Mouse (Mus musculus) hindbrain, embryonic 12.5 days (tissue): ENCODE data around the gene Fxyd5. TPM values are rescaled to one million over a fixed set of nuclear protein-coding genes. Genes with fewer than 3 reads are reported as not detected.
A peak's percentile ranks its signal among the peaks of the same experiment; 100 is the strongest.

Experiments
- ATAC-seq: fragments of 200-750 bp; cut with Nextera tagmentation; 2 replicates; pipeline ENCODE4 v1.8.0; 2017; ENCODE audit warnings: moderate TSS enrichment; ENCODE audit not compliant: low FRiP score
- H3K27ac ChIP-seq: fragments of 300-500 bp; sonication (generic); 2 replicates; pipeline ENCODE4 v1.5.1; 2016; ENCODE audit warnings: mild to moderate bottlenecking
- H3K27me3 ChIP-seq: fragments of 300-500 bp; sonication (generic); 2 replicates; pipeline ENCODE4 v1.6.1; 2016; ENCODE audit warnings: mild to moderate bottlenecking
- H3K36me3 ChIP-seq: fragments of 300-500 bp; sonication (generic); 2 replicates; pipeline ENCODE4 v1.6.1; 2016; ENCODE audit warnings: mild to moderate bottlenecking
- H3K4me1 ChIP-seq: fragments of 300-500 bp; sonication (generic); 2 replicates; pipeline ENCODE4 v1.6.1; 2016
- H3K4me2 ChIP-seq: fragments of 300-500 bp; sonication (generic); replicated peaks from 2 replicates; pipeline ENCODE4 v1.6.1; 2016; ENCODE audit warnings: mild to moderate bottlenecking
- H3K4me3 ChIP-seq: fragments of 300-500 bp; sonication (generic); 2 replicates; pipeline ENCODE4 v1.5.1; 2016; ENCODE audit warnings: mild to moderate bottlenecking
- H3K9ac ChIP-seq: fragments of 300-500 bp; sonication (generic); 2 replicates; pipeline ENCODE4 v1.6.1; 2016; ENCODE audit warnings: mild to moderate bottlenecking, moderate library complexity
- H3K9me3 ChIP-seq: fragments of 300-500 bp; sonication (generic); replicated peaks from 2 replicates; pipeline ENCODE4 v1.6.1; 2016; ENCODE audit warnings: mild to moderate bottlenecking
- WGBS: fragments of 180-500 bp; shearing (Covaris S2); methylation state at CpG from one replicate; pipeline ENCODE4 v1.1.7; 2016; 5-methylcytosine and 5-hydroxymethylcytosine counted together
- polyA plus RNA-seq: library from polyadenylated mRNA; unstranded; fragments of >200 nt; fragmentation: Nextera tagmentation; extraction: Ambion mirVana; gene quantifications from 2 replicates; pipeline ENCODE4 v1.2.1, GENCODE M21; 2016

Gene Fxyd5
- polyA plus RNA-seq, 1 experiment from 2014 or later: 10.4 TPM

GRCm38 (mm10) chr7:31052251-31052635, 10.0 kb upstream of the Fxyd5 start:
- no peak for ATAC-seq
- Histone ChIP-seq H3K4me1 (peaks cover 62% of the 10 kb centered on the region), H3K27me3 (peaks cover 72% of the 10 kb centered on the region), H3K4me2 (peak overlapping the region; percentile 60), H3K4me3 (peak overlapping the region; percentile 32), H3K36me3 (no peaks in the 10 kb centered on the region), H3K27ac (no peak overlapping the region), H3K9me3 (no peaks in the 10 kb centered on the region), H3K9ac (peak overlapping the region; percentile 10; the same call in 1 of the 2 replicates)
- WGBS: 3% methylated on average over 22 of the region's 22 CpGs

GRCm38 (mm10) chr7:31051321-31052021, 9.2 kb upstream of the Fxyd5 start, which contains the start of gene Fxyd7:
Gene Fxyd7 (minus strand): TSS chr7:31051467.
- Histone ChIP-seq H3K9ac (peak within 1 kb of the TSS; percentile 55; the same call in 1 of the 2 replicates), H3K4me2 (peak within 1 kb of the TSS; percentile 60), H3K36me3 (no peaks in the 10 kb centered on the region), H3K27ac (peak within 1 kb of the TSS; percentile 57), H3K9me3 (no peaks in the 10 kb centered on the region), H3K4me3 (peak within 1 kb of the TSS; percentile 32), H3K4me1 (peaks cover 62% of the 10 kb centered on the region), H3K27me3 (peaks cover 75% of the 10 kb centered on the region)
- 2% methylated on average over 27 of the region's 28 CpGs for WGBS
- ATAC-seq: peak; percentile 8; the same call in 1 of the 2 replicates

- peaks cover 62% of the 10 kb centered on the region for H3K4me1 ChIP-seq
- ATAC-seq: no peak
Observed at GRCm38 (mm10) chr7:31050921-31051320, 8.6 kb upstream of the Fxyd5 start.

GRCm38 (mm10) chr7:31050487-31050886, 8.2 kb upstream of the Fxyd5 start:
- peak overlapping the region; percentile 57; the same call in 1 of the 2 replicates for H3K27ac ChIP-seq
- H3K27me3 ChIP-seq: peaks cover 77% of the 10 kb centered on the region
- 0 out of 2 replicates have a peak, but pooled peaks have one; percentile 2 for ATAC-seq
- no peaks in the 10 kb centered on the region for H3K9me3 ChIP-seq
- peak overlapping the region; percentile 32 for H3K4me3 ChIP-seq
- peaks cover 61% of the 10 kb centered on the region for H3K4me1 ChIP-seq
- 5% methylated on average over 6 of the region's 6 CpGs for WGBS
- peak overlapping the region; percentile 60 for H3K4me2 ChIP-seq
- no peaks in the 10 kb centered on the region for H3K36me3 ChIP-seq
- peak overlapping the region; percentile 55; the same call in 1 of the 2 replicates for H3K9ac ChIP-seq

More at GRCm38 (mm10) chr7:31050921-31051320, 8.6 kb upstream of the Fxyd5 start:
- peak overlapping the region; percentile 60 for H3K4me2 ChIP-seq
- H3K4me3 ChIP-seq: peak overlapping the region; percentile 32
- no peaks in the 10 kb centered on the region for H3K9me3 ChIP-seq
- whole genome bisulfite sequencing: 2% methylated on average over 9 of the region's 9 CpGs
- H3K27me3 ChIP-seq: peaks cover 75% of the 10 kb centered on the region
- no peaks in the 10 kb centered on the region for H3K36me3 ChIP-seq
- H3K9ac ChIP-seq: 0 out of 2 replicates have a peak overlapping the region, but pooled peaks have one; percentile 55
- no peak overlapping the region for H3K27ac ChIP-seq

GRCm38 (mm10) chr7:31049846-31050281, 7.6 kb upstream of the Fxyd5 start:
- ATAC-seq: peak; percentile 55
- Histone ChIP-seq H3K4me2 (peak overlapping the region; percentile 60), H3K27ac (peak overlapping the region; percentile 57), H3K27me3 (peaks cover 83% of the 10 kb centered on the region), H3K36me3 (no peaks in the 10 kb centered on the region), H3K9me3 (no peaks in the 10 kb centered on the region), H3K4me3 (peak overlapping the region; percentile 32), H3K4me1 (peaks cover 54% of the 10 kb centered on the region), H3K9ac (peak overlapping the region; percentile 55)
- 2% methylated on average over 12 of the region's 15 CpGs for WGBS

- Histone ChIP-seq H3K4me2 (peak overlapping the region; percentile 60), H3K4me1 (peaks cover 49% of the 10 kb centered on the region), H3K27ac (peak overlapping the region; percentile 57), H3K9me3 (no peaks in the 10 kb centered on the region), H3K9ac (peak overlapping the region; percentile 55; the same call in 1 of the 2 replicates), H3K36me3 (no peaks in the 10 kb centered on the region), H3K27me3 (peaks cover 83% of the 10 kb centered on the region), H3K4me3 (peak overlapping the region; percentile 32)
- 22% methylated on average over 5 of the region's 5 CpGs for WGBS
- ATAC-seq: peak; percentile 14
Observed at GRCm38 (mm10) chr7:31049135-31049845, 7.0 kb upstream of the Fxyd5 start.

- peak overlapping the region; percentile 28; the same call in 1 of the 2 replicates for H3K9ac ChIP-seq
- H3K9me3 ChIP-seq: no peaks in the 10 kb centered on the region
- WGBS: 6% methylated on average over 28 of the region's 28 CpGs
- peaks cover 55% of the 10 kb centered on the region for H3K27me3 ChIP-seq
- peak overlapping the region; percentile 18 for H3K4me3 ChIP-seq
- 0 out of 2 replicates have a peak, but pooled peaks have one; percentile 32 for ATAC-seq
- H3K27ac ChIP-seq: no peak overlapping the region
- H3K4me1 ChIP-seq: peaks cover 11% of the 10 kb centered on the region
- H3K36me3 ChIP-seq: no peaks in the 10 kb centered on the region
- peak overlapping the region; percentile 43 for H3K4me2 ChIP-seq
Observed at GRCm38 (mm10) chr7:31041662-31042315, 492 bp downstream of the Fxyd5 start.

- H3K9me3 ChIP-seq: no peaks in the 10 kb centered on the region
- no peak for ATAC-seq
- H3K27me3 ChIP-seq: peaks cover 55% of the 10 kb centered on the region
- H3K9ac ChIP-seq: no peak overlapping the region
- H3K36me3 ChIP-seq: no peaks in the 10 kb centered on the region
- 35% methylated on average over 8 of the region's 8 CpGs for WGBS
- H3K4me1 ChIP-seq: peaks cover 11% of the 10 kb centered on the region
- 0 out of 2 replicates have a peak overlapping the region, but pooled peaks have one; percentile 43 for H3K4me2 ChIP-seq
- H3K27ac ChIP-seq: no peak overlapping the region
- H3K4me3 ChIP-seq: no peak overlapping the region
Observed at GRCm38 (mm10) chr7:31041023-31041407, 1.3 kb downstream of the Fxyd5 start.

- ATAC-seq: no peak
- Histone ChIP-seq H3K9me3 (no peaks in the 10 kb centered on the region), H3K9ac (no peak overlapping the region), H3K4me2 (no peak overlapping the region), H3K36me3 (no peaks in the 10 kb centered on the region), H3K27me3 (peaks cover 53% of the 10 kb centered on the region), H3K27ac (no peak overlapping the region), H3K4me3 (no peak overlapping the region), H3K4me1 (peaks cover 11% of the 10 kb centered on the region)
- WGBS: 83% methylated on average over 12 of the region's 12 CpGs
Observed at GRCm38 (mm10) chr7:31040281-31041022, 1.8 kb downstream of the Fxyd5 start.

- 88% methylated on average over 4 of the region's 4 CpGs for WGBS
- no peaks in the 10 kb centered on the region for H3K36me3 ChIP-seq
- H3K27ac ChIP-seq: no peak overlapping the region
- H3K9ac ChIP-seq: no peak overlapping the region
- H3K4me1 ChIP-seq: peaks cover 11% of the 10 kb centered on the region
- no peaks in the 10 kb centered on the region for H3K9me3 ChIP-seq
- no peak for ATAC-seq
- peaks cover 38% of the 10 kb centered on the region for H3K27me3 ChIP-seq
- H3K4me2 ChIP-seq: no peak overlapping the region
- no peak overlapping the region for H3K4me3 ChIP-seq
Observed at GRCm38 (mm10) chr7:31039011-31039410, 3.3 kb downstream of the Fxyd5 start.

- H3K27ac ChIP-seq: no peak overlapping the region
- H3K9ac ChIP-seq: no peak overlapping the region
- ATAC-seq: no peak
- peaks cover 26% of the 10 kb centered on the region for H3K27me3 ChIP-seq
- no peaks in the 10 kb centered on the region for H3K36me3 ChIP-seq
- 90% methylated on average over 2 of the region's 2 CpGs for WGBS
- no peaks in the 10 kb centered on the region for H3K9me3 ChIP-seq
- H3K4me2 ChIP-seq: no peak overlapping the region
- peaks cover 11% of the 10 kb centered on the region for H3K4me1 ChIP-seq
- no peak overlapping the region for H3K4me3 ChIP-seq
Observed at GRCm38 (mm10) chr7:31037675-31038074, 4.6 kb downstream of the Fxyd5 start.
